Mouse (Mus musculus): ENCODE measurements at regions not wholly inside any gene's neighbourhood (a gene's known extent, or its start where the extent isn't known, plus 50 kb on each side); places are given as distances from the start of the nearest gene placed in this dataset.

GRCm38 (mm10) chr2:61272721-61273120 lies 305.7 kb upstream of the Tank start:
- Histone ChIP-seq H3K4me2 (ENCODE audit: insufficient read depth, low read depth, poor library complexity, severe bottlenecking) (no peak overlapping the region), H3K9ac (ENCODE audit: insufficient read depth, low read depth) (no peak overlapping the region), H3K79me2 (replicated peaks; ENCODE audit: control insufficient read depth, extremely low read depth, insufficient read depth, poor library complexity, severe bottlenecking) (no peaks in the 10 kb centered on the region), H3K4me3 (replicated peaks in 1 of 3; ENCODE audit: low read depth in 2 of 3, low read length in 2 of 3, poor library complexity in 1 of 3) (no peak overlapping the region), H3K36me3 (replicated peaks in 1 of 2; ENCODE audit: control insufficient read depth in 1 of 2, insufficient read depth in 1 of 2, low read length in 1 of 2) (no peaks in the 10 kb centered on the region), H3K4me1 (ENCODE audit: control insufficient read depth in 1 of 2, insufficient read depth in 2 of 2) (peaks cover 0 to 6% of the 10 kb centered on the region in 2 experiments; a peak in 2 of 4 replicates), H3K9me3 (replicated peaks; ENCODE audit: low read length) (no peaks in the 10 kb centered on the region), H3K27me3 (replicated peaks) (no peaks in the 10 kb centered on the region), H3K27ac (ENCODE audit: insufficient read depth, low read depth) (no peak overlapping the region)
- dilution Hi-C loops (cut with MboI; ENCODE audit: extremely low pct_ligation_motif_present, extremely low pct_unique_long_range_greater_than_20kb, low sequenced_read_pairs) (no loop called here), in situ Hi-C loops (cut with MboI; ENCODE audit: low pct_ligation_motif_present, low pct_unique_long_range_greater_than_20kb, low sequenced_read_pairs) (no loop called here)
- TF ChIP-seq MAZ (IDR thresholded peaks at IDR 0.05; ENCODE audit: low read depth, low read length), result no peak
- DNase-seq (ENCODE audit: extremely low read depth), result no peak

- H3K4me1 ChIP-seq (ENCODE audit: control insufficient read depth in 1 of 2, insufficient read depth in 2 of 2), result peaks cover 0 to 6% of the 10 kb centered on the region in 2 experiments; a peak in 2 of 4 replicates
- H3K4me2 ChIP-seq (ENCODE audit: insufficient read depth, low read depth, poor library complexity, severe bottlenecking), result no peak overlapping the region
- no peak for TF ChIP-seq MAFK (IDR thresholded peaks at IDR 0.05; ENCODE audit: insufficient replicate concordance, low read length)
- no peak for TF ChIP-seq TBP (conservative IDR thresholded peaks at IDR 0.05; ENCODE audit: low read depth, low read length)
- no peak for TF ChIP-seq USF1 (IDR thresholded peaks at IDR 0.05; ENCODE audit: low read depth, low read length)
- TF ChIP-seq JUN (IDR thresholded peaks at IDR 0.05; ENCODE audit: insufficient read depth, low read depth, low read length), result no peak
- TF ChIP-seq SMC3 (IDR thresholded peaks at IDR 0.05; ENCODE audit: low read depth, low read length), result no peak
- TF ChIP-seq MAX (IDR thresholded peaks at IDR 0.05; ENCODE audit: low read length), result no peak
- no peak for TF ChIP-seq NRF1 (IDR thresholded peaks at IDR 0.05; ENCODE audit: low read depth, low read length)
- TF ChIP-seq ZMIZ1 (IDR thresholded peaks at IDR 0.05; ENCODE audit: low read depth, low read length), result no peak
- no peak for TF ChIP-seq CHD1 (IDR thresholded peaks at IDR 0.05; ENCODE audit: low read depth, low read length)
- no peak for TF ChIP-seq CTCF (conservative IDR thresholded peaks at IDR 0.05 in 1 of 2, IDR thresholded peaks at IDR 0.05 in 1 of 2; ENCODE audit: low read depth in 2 of 2, low read length in 2 of 2)
- TF ChIP-seq TCF12 (IDR thresholded peaks at IDR 0.05; ENCODE audit: low read depth, low read length), result no peak
- TF ChIP-seq ZKSCAN1 (IDR thresholded peaks at IDR 0.05; ENCODE audit: borderline replicate concordance, low read depth, low read length), result no peak
- no peak for TF ChIP-seq BHLHE40 (IDR thresholded peaks at IDR 0.05; ENCODE audit: low read depth, low read length)
- TF ChIP-seq RCOR1 (conservative IDR thresholded peaks at IDR 0.05; ENCODE audit: low read depth, low read length), result no peak
- no peak for TF ChIP-seq ZNF384 (IDR thresholded peaks at IDR 0.05; ENCODE audit: low read depth, low read length)
- TF ChIP-seq MYC (IDR thresholded peaks at IDR 0.05; ENCODE audit: low read depth, low read length), result no peak
- no peak for TF ChIP-seq GABPA (IDR thresholded peaks at IDR 0.05; ENCODE audit: insufficient replicate concordance, low read depth, low read length)
- TF ChIP-seq POLR2AphosphoS2 (IDR thresholded peaks at IDR 0.05; ENCODE audit: low read depth, low read length), result no peak
- TF ChIP-seq IRF4 (IDR thresholded peaks at IDR 0.05; ENCODE audit: low read depth, low read length), result no peak
- TF ChIP-seq ELF1 (IDR thresholded peaks at IDR 0.05; ENCODE audit: low read depth, low read length), result no peak
- H3K27ac ChIP-seq (ENCODE audit: insufficient read depth, low read depth), result no peak overlapping the region
- dilution Hi-C loops (cut with MboI; ENCODE audit: extremely low pct_ligation_motif_present, extremely low pct_unique_long_range_greater_than_20kb, low sequenced_read_pairs), result no loop called here
- no peaks in the 10 kb centered on the region for H3K36me3 ChIP-seq (replicated peaks in 1 of 2; ENCODE audit: control insufficient read depth in 1 of 2, insufficient read depth in 1 of 2, low read length in 1 of 2)
- no peaks in the 10 kb centered on the region for H3K27me3 ChIP-seq (replicated peaks)
- H3K9ac ChIP-seq (ENCODE audit: insufficient read depth, low read depth), result no peak overlapping the region
- DNase-seq (ENCODE audit: extremely low read depth), result no peak
- no peaks in the 10 kb centered on the region for H3K79me2 ChIP-seq (replicated peaks; ENCODE audit: control insufficient read depth, extremely low read depth, insufficient read depth, poor library complexity, severe bottlenecking)
- no peaks in the 10 kb centered on the region for H3K9me3 ChIP-seq (replicated peaks; ENCODE audit: low read length)
- H3K4me3 ChIP-seq (replicated peaks in 1 of 3; ENCODE audit: low read depth in 2 of 3, low read length in 2 of 3, poor library complexity in 1 of 3), result no peak overlapping the region
- in situ Hi-C loops (cut with MboI; ENCODE audit: low pct_ligation_motif_present, low pct_unique_long_range_greater_than_20kb, low sequenced_read_pairs), result no loop called here
Observed at GRCm38 (mm10) chr2:61267706-61268105, 304.7 kb upstream of the Rbms1 start.
